Mouse (Mus musculus) bone marrow macrophage, adult 2 months (primary cell): ENCODE measurements around the gene Vwa8.

ENCODE experiments used
- CTCF ChIP-seq: IDR thresholded peaks from 2 replicates; pipeline ENCODE4 v1.5.1; 2012; ENCODE audit warnings: low read depth, mild to moderate bottlenecking, low read length, moderate library complexity
- POLR2A ChIP-seq: IDR thresholded peaks from 2 replicates; pipeline ENCODE4 v1.6.1; 2012; ENCODE audit warnings: mild to moderate bottlenecking, low read depth, low read length, borderline replicate concordance

DNA sequence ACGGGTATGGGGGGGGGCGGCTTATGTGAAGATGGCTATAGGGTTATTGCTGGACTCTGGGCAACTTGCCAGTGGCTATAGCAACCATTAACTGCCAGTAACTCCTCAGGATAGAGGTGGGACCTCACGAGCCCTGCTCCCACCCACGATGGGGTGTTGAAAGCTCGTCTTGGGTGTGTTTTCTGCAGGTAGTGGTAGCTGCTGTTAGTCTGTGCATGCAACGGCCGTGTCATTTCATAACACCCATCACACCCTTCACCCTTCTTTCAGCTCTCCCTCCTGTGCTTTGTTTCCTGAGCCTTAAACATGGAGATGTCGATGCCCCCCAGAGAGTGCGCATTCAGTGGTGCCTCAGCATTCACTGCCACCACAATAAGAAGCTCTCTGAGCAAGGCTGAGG, 329.4 kb downstream of the Vwa8 start:
- TF ChIP-seq CTCF (no peak), POLR2A (no peak)
